Mouse (Mus musculus): Measurements from ENCODE around the gene Ctns.

DNA sequence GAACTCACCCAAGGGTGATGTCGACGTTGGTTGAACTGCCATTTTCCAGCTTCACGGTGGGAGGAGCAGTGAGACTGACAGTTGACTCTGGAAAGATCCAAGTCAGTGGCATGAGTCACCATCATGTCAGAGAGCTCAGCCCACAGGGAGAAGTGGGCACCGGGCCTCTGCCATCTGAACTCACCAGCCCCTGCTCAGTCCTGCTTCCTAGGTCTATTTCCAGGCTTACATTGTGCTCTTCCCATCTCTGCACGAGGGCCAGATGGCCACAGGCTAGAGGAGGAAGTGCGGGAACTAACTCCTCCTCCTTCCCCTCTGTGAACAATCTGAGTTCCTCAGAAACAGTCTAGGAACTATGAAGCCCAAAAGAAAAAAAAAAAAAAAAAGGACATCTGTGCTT lies 5.8 kb downstream of the Ctns start:
- TF ChIP-seq POLR2A (IDR thresholded peaks at IDR 0.05; ENCODE audit: insufficient read depth, low read length) (no peak), CTCF (IDR thresholded peaks at IDR 0.05; ENCODE audit: low read depth, low read length) (no peak)
